Mouse (Mus musculus) lung, postnatal 25 days (tissue): ENCODE measurements around the gene Zdhhc8.

Source experiments
- DNase-seq: peaks from one replicate; pipeline ENCODE4 v3.0.0; 2022; ENCODE audit warnings: low spot score

Zdhhc8 gene

GRCm38 (mm10) chr16:18231047-18231446 lies 3.9 kb downstream of the Zdhhc8 start:
- DNase-seq, result no peak

GRCm38 (mm10) chr16:18230617-18231016 lies 4.3 kb downstream of the Zdhhc8 start:
- no peak for DNase-seq

DNA sequence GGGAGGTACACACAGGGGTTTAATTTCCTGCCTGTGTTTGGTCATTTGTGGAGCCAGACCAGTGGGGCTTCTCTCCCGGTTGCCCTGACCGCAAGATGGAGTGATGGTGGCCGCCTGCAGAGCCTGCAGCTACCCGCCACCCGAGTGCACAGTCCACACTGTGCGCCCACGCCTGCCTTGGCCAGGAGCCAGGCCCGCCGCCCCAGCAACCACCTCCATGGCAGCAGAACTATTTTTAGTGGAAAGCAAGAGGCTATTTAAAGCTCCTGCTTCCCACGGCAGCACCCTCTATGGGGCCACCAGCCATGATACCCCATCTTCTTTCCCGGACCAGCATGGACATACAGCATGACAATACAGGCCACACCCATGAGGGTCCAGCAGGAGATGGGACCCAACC lies 5.3 kb downstream of the Zdhhc8 start:
- no peak for DNase-seq

- DNase-seq, result no peak
Measured at GRCm38 (mm10) chr16:18228856-18229255, 6.1 kb downstream of the Zdhhc8 start.

GRCm38 (mm10) chr16:18227897-18228422 lies 7.0 kb downstream of the Zdhhc8 start:
- no peak for DNase-seq

DNA sequence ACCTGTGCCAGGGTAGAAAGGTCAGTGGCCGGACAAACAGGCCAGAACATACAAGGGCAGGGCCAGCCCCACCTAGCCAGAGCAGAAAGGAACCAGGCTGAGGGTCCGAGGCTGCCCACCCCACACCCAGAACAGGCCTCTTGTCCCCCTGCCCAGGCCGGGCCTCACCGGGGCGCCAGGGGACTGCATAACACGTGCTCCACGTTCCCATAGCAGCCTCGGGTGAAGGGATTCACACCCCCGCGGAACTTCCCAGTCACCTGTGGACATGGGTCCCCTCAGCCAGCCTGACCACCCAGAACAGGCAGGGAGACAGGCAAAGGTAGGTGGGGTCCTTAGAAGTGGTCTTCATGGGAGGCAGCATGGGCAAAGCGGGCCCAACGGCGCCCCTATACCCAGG lies 7.7 kb downstream of the Zdhhc8 start:
- DNase-seq, result no peak

GRCm38 (mm10) chr16:18222188-18222587 lies 12.7 kb downstream of the Zdhhc8 start:
- no peak for DNase-seq

- no peak for DNase-seq
Measured at GRCm38 (mm10) chr16:18221543-18221898, 13.4 kb downstream of the Zdhhc8 start.

DNA sequence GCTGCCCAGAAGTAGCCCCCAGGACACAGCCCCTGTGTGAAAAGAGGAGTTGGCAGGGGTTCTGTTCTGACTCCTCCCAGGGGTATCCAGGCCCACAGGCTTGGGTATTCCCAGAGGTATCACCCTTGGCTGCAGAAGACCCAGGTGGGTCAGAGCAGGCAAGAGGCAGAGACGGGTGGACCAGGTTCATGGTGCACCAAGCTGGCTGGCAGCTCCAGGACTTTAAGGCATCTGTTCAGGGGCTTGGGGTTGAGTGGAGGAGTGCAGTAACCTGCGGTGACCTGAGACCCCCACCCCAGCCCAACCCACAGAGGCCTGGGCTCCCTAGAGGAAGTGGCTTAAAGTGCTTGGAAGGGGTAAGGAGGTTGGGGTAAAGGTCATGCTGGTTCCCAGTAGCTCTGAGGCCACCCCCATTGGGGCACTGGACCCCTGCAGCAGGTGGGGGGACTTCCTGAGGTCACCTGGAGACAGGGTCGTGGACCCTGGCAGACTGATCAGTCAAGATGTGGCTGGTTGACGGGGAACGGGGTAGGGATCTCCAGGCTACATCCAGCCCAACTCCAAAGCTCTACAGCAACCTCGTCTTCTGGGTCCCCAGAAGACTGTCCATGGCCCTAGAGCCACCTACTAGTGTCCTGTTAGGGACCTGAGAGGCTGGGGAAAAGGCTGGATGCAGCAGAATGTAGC lies 13.9 kb downstream of the Zdhhc8 start:
- DNase-seq, result no peak

GRCm38 (mm10) chr16:18220001-18220400 lies 14.9 kb downstream of the Zdhhc8 start:
- DNase-seq, result no peak

DNA sequence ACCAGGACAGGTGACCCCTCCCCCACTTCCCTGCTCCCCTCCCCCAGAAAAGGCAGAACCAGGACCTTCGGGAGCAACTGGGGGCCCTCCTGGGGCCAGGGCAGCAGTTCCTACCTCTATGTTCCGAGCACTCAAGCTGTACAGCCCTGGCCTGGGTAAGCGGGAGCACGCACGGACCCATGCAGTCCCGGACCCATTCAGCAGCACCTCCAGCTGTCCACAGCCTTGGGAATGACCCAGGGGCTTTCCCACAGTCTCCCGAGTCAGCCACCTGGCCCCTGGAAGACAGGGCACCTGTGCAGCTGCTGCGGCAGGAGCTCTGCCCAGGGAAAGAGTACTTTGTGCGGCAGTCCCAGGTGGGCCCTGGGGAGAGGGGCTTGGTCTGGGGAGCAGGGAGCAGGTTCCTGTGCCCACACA lies 16.3 kb downstream of the Zdhhc8 start:
- DNase-seq, result no peak

DNA sequence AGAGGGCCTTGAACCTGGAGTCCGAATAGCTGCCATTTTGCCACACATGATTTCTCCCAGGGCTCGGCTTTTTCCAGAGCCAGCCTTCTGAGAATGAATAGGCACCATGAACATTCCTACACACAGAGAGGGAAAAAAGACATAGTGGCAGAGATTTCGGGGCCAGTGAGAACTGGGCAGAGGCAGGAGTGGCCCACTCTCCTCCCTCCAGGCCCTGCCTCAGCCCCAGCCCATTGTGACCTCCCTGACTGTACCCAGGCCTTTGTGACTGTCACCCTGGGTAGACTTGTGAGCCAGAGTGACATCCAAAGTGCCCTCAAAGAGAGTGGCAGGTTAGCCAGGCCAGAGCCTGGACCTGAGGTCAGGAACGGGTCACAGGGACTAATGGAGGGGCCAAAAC lies 17.4 kb downstream of the Zdhhc8 start, which contains the start of gene Ccdc188:
TSS of gene Ccdc188 (plus strand) at position 301 of the 400 bp plus-strand sequence.
- DNase-seq, result no peak

DNA sequence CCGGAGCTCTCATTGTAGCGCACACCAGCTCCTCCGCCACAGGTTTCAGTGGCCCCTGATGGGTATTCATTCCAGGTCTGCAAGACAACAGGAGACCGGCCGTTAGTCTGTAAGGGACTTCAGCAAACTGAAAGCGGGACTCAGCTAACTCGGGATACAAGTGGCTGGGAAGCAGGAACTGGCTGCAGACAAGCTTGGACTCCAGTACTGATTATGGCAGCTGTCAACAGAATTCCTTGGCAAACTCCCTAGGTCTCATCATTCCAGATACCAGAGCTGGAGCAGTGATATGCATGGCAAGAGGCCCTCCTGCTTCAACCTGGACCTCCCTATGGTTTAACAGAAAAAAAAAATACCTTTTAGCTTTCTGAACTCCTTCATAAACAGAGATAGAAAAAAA lies 20.1 kb downstream of the Zdhhc8 start:
- no peak for DNase-seq

- no peak for DNase-seq
Measured at GRCm38 (mm10) chr16:18213689-18214088, 21.2 kb downstream of the Zdhhc8 start.

DNA sequence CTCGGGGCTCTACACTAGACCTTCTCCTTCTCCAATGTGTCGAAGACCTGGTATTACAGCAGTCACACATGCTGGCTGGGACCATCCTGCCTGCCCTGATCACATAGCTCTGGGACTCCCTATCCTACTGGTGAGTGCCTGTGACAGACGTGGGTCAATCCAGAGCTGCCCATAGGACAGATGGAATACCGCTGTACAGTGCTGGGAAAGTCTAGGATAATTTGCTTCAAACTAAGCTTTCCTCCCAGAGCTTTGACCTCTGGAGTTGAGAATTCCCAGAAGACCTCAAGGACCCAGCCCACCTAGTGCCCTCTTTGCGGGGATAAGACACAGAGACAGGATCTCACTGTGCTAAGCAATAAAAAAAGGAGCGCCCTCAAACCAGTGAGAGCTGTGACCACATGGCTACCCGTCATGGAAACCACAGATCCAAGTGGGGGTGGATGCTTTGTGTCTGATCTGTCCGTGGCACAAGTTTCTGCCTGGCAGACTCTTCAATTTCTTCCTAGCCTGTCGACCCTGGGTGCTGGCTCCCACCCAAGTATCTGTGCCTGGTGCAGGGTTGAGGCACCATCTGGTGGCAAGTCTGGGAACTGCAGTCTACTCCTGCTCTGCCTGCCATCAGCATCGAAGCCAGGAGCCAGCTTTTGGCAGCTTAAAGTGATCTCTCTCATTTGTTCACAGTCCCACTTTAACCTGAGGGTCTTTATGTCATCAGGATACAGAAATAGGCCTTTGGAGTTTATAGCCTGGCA lies 23.3 kb downstream of the Zdhhc8 start:
- peak; percentile 68 for DNase-seq

DNA sequence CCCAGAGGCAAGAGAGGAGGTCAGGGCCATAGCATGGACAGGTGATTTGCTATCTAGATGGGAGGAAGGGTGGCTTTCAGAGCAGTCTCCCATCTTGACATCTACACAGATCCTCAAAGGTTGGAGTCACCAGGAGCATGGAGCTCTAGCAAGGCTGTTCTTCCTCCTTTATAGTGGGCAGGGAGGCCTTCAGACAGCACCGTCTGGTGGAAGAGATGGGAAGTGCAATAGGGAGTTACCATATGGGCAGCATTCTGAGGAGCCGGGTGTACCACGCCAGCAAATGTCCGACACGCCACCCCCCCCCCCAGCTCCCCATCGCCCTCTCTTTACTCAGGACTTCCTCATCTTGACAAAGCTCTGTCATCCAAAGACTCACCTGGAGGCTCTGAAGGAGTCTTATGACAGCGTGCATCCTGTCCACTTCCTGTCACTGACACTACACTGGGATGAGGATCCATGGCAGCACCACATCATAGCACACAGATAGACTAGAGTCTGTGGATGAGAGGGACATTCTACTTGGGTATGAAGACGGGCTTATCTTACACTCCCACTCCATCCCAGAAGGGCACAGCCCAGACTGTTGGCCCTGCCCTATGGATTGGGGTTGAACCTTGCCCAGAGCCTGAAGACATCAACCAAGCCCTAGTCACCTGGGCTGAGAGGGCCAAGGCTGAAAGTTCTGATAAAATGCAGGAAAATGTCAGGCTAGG lies 24.1 kb downstream of the Zdhhc8 start:
- DNase-seq, result peak; percentile 52

GRCm38 (mm10) chr16:18203430-18204091 lies 31.4 kb downstream of the Zdhhc8 start:
- DNase-seq, result no peak

DNA sequence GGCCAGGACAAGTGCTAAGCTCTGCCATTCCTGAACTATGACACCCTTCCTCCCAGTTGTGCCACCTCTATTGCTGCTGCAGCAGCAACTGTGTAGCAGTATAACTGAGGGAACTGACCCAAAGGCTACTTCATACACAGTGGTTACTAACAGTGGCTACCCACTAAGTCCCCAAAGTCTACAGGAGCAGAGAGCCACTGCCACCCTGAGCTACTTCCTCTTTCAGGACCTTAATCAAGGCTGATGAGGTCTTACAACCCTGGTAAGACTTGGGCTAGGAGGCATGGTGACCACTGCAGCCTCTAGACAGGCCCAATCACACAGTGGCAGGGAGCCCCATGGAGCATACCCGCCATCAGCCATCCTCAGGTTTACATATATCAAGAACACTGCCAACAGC lies 32.9 kb downstream of the Zdhhc8 start:
- DNase-seq, result no peak

GRCm38 (mm10) chr16:18201620-18202019 lies 33.3 kb downstream of the Zdhhc8 start:
- DNase-seq, result no peak

DNA sequence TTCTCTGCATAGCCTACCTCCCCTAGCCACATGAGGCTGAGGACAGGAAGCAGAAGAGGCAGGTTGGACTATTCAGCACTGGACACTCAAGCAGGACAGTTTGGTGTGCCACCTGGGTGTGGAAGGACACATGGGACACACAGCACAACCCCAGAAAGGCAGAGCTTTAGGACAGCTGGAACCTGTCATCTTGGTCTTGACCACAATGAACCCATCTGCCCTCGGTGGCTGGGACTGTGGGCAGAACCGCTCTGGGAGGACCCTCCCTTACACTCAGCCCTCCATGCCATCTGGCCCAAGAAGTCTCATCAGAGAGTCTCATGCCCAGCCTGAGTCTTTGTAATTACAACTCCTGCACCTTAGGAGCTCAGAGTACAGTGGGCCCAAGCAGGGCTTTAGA lies 34.9 kb downstream of the Zdhhc8 start:
- no peak for DNase-seq

DNA sequence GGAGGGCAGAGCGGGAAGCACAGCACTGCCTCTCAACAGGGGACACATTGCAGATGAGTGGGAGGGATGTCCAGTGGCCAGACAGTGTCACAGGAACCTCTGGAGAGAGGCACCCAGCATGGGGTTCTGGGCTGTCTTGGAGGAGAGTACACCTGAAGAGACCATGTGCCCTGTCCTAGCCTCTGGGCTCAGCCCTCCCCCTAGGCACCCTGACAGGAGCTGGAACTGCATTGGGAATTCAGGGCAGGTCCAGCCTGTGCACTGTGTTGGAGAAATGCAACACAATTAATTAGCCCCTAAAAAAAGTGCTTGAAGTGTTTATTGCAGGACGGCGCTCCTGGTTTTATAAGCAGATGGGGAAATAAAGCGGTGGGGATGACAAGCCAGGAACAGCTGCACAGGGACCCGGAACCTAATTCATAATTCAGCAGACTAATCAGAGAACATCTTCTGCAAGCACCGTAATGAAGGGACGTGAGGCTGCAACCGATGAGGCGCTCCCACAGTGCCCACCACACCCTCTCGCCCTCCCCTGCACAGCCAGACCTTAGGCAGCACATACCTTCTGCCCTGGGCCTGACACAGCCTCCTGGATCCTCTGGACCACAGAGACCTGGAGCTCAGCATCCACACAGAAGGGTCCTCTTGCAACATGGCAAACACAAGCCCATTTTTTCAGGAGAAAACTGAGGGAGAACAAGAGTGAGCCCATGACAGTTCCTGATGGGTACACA lies 36.4 kb downstream of the Zdhhc8 start:
- no peak for DNase-seq

DNA sequence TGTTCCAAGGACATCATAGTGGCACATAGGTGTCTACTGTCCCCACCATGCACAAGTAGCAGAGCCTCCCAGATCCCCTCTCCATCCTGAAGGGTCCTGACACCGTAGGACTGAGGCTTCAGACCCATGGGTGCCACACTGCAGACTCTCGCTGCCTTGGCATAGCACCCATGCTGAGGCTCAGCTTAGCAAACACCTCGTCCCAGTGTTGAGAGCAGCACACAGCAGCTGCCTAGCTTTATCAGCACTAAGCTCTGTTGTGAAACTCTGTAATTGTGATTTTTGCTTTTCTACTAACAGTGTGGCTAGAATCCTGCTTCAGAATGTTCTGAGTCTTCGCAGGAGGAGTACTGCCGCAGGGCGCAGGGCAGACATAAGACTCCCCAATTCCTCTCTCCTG lies 37.1 kb downstream of the Zdhhc8 start:
- no peak for DNase-seq
